Mouse (Mus musculus) C2C12 (cell line): ENCODE measurements around the gene Gys2. TPM values are rescaled to one million over a fixed set of nuclear protein-coding genes. Genes with fewer than 3 reads are reported as not detected.

Experiments used
- H3K27me3 ChIP-seq: one replicate; pipeline ENCODE4 v1.6.1; 2011; ENCODE audit not compliant: control insufficient read depth, insufficient read depth, insufficient read length
- H3K36me3 ChIP-seq: one replicate; pipeline ENCODE4 v1.6.1; 2011; ENCODE audit not compliant: control insufficient read depth, insufficient read depth
- H3K4me3 ChIP-seq: one replicate; pipeline ENCODE4 v1.5.1; 2011; ENCODE audit warnings: mild to moderate bottlenecking, control low read depth; ENCODE audit not compliant: poor library complexity, insufficient read depth, severe bottlenecking
- H3K79me2 ChIP-seq: one replicate; pipeline ENCODE4 v1.6.1; 2011; ENCODE audit not compliant: control insufficient read depth, insufficient read depth
- H3K79me3 ChIP-seq: one replicate; pipeline ENCODE4 v1.6.1; 2011; ENCODE audit warnings: low read depth, control low read depth
- H3ac ChIP-seq: one replicate; pipeline ENCODE3; 2011; ENCODE audit warnings: low read depth; ENCODE audit not compliant: control insufficient read depth, insufficient read length
- CEBPB ChIP-seq: IDR thresholded peaks from one replicate; pipeline ENCODE4 v1.6.1; 2011; ENCODE audit warnings: low read depth, mild to moderate bottlenecking, control low read depth, moderate library complexity
- CTCF ChIP-seq: IDR thresholded peaks from one replicate; pipeline ENCODE4 v1.5.1; 2011; ENCODE audit not compliant: control insufficient read depth, insufficient read depth, insufficient read length
- FOSL1 ChIP-seq: IDR thresholded peaks from one replicate; pipeline ENCODE4 v1.8.0; 2011; ENCODE audit warnings: mild to moderate bottlenecking, low read length; ENCODE audit not compliant: poor library complexity, insufficient read depth, severe bottlenecking
- MAX ChIP-seq: IDR thresholded peaks from one replicate; pipeline ENCODE4 v1.6.1; 2011; ENCODE audit warnings: mild to moderate bottlenecking, control low read depth
- MYOD1 ChIP-seq: IDR thresholded peaks from one replicate; pipeline ENCODE4 v1.6.1; 2011; ENCODE audit warnings: low read depth; ENCODE audit not compliant: control insufficient read depth, insufficient read length
- MYOG ChIP-seq: IDR thresholded peaks from one replicate; pipeline ENCODE4 v1.6.1; 2011; ENCODE audit not compliant: control insufficient read depth, insufficient read length; ENCODE audit errors: extremely low read depth
- USF1 ChIP-seq: IDR thresholded peaks from one replicate; pipeline ENCODE4 v1.6.1; 2011; ENCODE audit warnings: low read depth, mild to moderate bottlenecking, control low read depth, moderate library complexity
- polyA plus RNA-seq: library from polyadenylated mRNA; unstranded; fragments of >200 nt; fragmentation: generic; extraction: Trizol; gene quantifications from one replicate; pipeline ENCODE4 v1.2.1, GENCODE M21; 2012; ENCODE audit warnings: missing spikeins

The Gys2 gene
- polyA plus RNA-seq, 1 experiment: not detected

DNA sequence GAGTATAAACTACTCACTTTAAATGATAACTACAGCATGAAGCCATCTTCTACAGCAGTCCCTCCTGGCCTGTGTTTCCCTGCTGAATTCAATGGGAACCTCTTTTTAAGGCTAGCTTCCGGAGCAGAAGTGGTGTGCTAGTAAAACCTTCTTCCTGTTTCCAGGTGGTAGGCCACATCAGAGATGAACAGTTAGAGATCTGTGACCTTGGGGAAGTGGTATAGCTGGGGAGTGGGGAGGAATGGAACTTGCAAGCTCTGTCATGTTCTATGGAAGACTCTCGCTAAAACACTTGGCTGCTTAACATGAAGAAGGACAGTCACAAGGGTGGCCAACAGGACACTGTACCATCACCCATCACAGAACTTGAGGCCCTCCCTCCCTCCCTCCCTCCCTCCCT, 19.6 kb downstream of the Gys2 start:
- TF ChIP-seq USF1 (no peak), MYOG (no peak), CTCF (no peak), CEBPB (no peak), MAX (no peak), MYOD1 (no peak), FOSL1 (no peak)
- Histone ChIP-seq H3K79me3 (no peaks in the 10 kb centered on the region), H3K27me3 (no peaks in the 10 kb centered on the region), H3K4me3 (no peak overlapping the region), H3K36me3 (no peaks in the 10 kb centered on the region), H3K79me2 (no peaks in the 10 kb centered on the region), H3ac (no peak overlapping the region)

DNA sequence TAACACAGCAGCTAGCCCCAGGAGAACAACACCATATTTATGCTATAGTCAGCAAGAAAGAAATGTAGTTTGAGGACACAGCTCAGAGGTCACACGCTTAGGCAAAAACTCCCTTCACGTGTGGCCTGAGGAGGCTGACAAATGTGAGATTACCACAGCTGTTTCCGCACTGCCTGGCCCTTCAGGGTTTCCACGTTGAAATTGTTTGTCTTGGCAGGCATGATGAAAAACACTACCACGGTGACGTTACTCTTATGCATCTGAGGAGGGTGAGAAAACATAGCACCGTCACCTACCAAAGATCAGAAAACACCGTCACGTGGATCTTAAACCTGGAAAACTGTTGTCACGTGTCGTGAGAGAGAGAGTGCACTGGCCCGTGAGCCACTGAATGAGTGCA, 21.5 kb downstream of the Gys2 start:
- no peaks in the 10 kb centered on the region for H3K36me3 ChIP-seq
- no peaks in the 10 kb centered on the region for H3K79me3 ChIP-seq
- no peak overlapping the region for H3ac ChIP-seq
- TF ChIP-seq CEBPB (no peak), USF1 (no peak), MYOG (no peak)
- no peaks in the 10 kb centered on the region for H3K79me2 ChIP-seq
- no peak overlapping the region for H3K4me3 ChIP-seq
- H3K27me3 ChIP-seq: no peaks in the 10 kb centered on the region

DNA sequence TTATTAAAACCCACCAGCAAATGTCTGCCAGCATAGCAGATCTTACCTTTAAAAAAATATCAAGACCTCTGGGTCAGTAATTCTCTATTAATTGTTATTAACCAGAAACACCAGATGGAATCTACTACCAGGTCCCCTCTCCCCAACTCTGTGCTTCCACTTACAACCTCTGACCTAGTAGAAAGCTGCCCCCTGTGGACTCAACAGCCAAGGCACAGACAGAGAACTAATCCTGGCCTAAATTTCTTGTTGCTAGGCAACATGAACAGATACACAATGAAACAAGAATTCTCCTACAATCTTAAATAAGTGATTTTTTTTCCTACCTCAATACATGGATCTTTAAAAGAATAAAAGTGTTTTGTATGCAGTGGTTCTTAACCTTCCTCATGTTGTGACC, 43.8 kb downstream of the Gys2 start:
- Histone ChIP-seq H3K36me3 (no peaks in the 10 kb centered on the region), H3K27me3 (no peaks in the 10 kb centered on the region), H3ac (no peak overlapping the region), H3K4me3 (no peak overlapping the region), H3K79me2 (no peaks in the 10 kb centered on the region), H3K79me3 (no peaks in the 10 kb centered on the region)
- no peak for TF ChIP-seq MYOD1
- no peak for TF ChIP-seq FOSL1
- TF ChIP-seq MAX: no peak
- TF ChIP-seq CTCF: no peak
- TF ChIP-seq CEBPB: no peak
- TF ChIP-seq USF1: no peak

DNA sequence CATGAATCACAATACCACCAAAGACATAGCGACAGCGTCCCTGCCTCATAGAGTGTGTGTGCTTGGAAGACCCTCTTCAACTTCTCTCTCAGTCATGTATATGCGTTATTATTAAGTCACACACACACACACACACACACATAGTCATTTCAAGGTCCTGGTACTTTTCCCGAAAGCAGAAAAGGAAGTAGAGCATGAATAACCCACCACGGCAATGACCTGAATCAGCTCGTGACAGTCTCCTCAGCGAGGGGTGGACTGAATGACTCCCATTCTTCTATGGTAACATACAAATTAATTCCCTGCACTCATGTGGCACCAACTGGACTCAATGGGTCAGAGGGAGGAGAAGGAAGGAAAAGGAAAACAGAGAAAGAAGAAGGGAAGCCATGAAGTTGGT, 47.9 kb downstream of the Gys2 start:
- H3K79me3 ChIP-seq: no peaks in the 10 kb centered on the region
- H3ac ChIP-seq: no peak overlapping the region
- no peak for TF ChIP-seq CTCF
- TF ChIP-seq MYOD1: no peak
- TF ChIP-seq MAX: no peak
- no peak for TF ChIP-seq USF1
- TF ChIP-seq MYOG: no peak
- TF ChIP-seq FOSL1: no peak
- no peak for TF ChIP-seq CEBPB
- no peaks in the 10 kb centered on the region for H3K79me2 ChIP-seq
- no peak overlapping the region for H3K4me3 ChIP-seq
- no peaks in the 10 kb centered on the region for H3K36me3 ChIP-seq
- no peaks in the 10 kb centered on the region for H3K27me3 ChIP-seq

DNA sequence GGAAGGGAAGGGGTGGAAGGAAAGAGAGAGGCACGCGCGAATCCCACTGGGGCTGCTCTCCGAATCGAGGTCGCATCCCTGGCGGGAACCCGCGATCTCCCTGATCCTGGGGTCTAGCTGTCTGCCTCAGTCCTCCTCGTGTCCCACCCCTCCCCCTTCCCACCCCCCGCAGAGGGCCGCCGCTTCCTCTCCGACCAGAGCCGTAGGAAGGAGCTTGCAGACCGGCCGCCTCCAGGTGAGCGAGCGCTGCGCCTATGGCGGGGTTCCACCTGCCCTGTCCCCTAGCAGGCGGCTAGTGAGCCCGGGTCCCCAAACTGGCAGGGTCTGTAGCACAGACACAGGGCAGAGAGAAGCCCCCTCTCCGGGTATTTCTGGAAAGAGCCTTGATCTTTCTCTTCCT, 58.3 kb downstream of the Gys2 start:
- Histone ChIP-seq H3ac (no peak overlapping the region), H3K79me2 (no peaks in the 10 kb centered on the region), H3K79me3 (no peaks in the 10 kb centered on the region), H3K36me3 (no peaks in the 10 kb centered on the region), H3K4me3 (no peak overlapping the region), H3K27me3 (no peaks in the 10 kb centered on the region)
- TF ChIP-seq MYOD1 (no peak), FOSL1 (no peak), MYOG (no peak), USF1 (no peak), CEBPB (no peak), CTCF (no peak), MAX (no peak)

DNA sequence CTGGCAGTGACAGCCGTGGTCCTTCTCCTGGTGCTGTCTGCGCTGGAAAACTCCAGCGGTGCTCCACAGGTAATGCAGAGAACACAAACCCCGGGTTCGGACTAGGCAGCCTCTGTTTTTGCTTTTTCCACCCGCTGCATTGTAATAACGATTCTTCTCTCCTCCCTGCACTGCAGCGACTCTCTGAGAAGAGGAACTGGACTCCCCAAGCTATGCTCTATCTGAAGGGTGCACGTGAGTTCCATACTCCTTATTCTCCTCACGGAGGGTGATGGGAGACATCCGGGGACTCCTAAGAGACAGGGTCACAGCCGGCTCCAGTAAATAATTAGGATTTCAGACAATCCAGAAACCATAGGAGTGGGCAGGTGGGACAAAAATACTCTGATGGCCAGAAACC, 59.1 kb downstream of the Gys2 start:
- H3K27me3 ChIP-seq: no peaks in the 10 kb centered on the region
- no peaks in the 10 kb centered on the region for H3K79me3 ChIP-seq
- H3K4me3 ChIP-seq: no peak overlapping the region
- no peaks in the 10 kb centered on the region for H3K36me3 ChIP-seq
- no peak overlapping the region for H3ac ChIP-seq
- TF ChIP-seq MYOD1 (no peak), CTCF (no peak), USF1 (no peak), FOSL1 (no peak), MAX (no peak), CEBPB (no peak)
- no peaks in the 10 kb centered on the region for H3K79me2 ChIP-seq
